Mouse (Mus musculus) c-Kit-positive CD71-negative TER-119-negative erythroid progenitor cells, embryonic 14.5 days (primary cell): ENCODE results near the gene Helz.
"Not testable (repeated sequence)": the region's sequence is repeated elsewhere in the genome, so short reads cannot be mapped to it uniquely, and the experiment has no call there.

ENCODE experiments used
- DNase-seq: peaks from one replicate; pipeline ENCODE4 v3.0.0-alpha.2; 2013; ENCODE audit warnings: low read depth

Gene Helz

GRCm38 (mm10) chr11:107547351-107548203, at the start of gene Helz:
Gene Helz (plus strand): TSS chr11:107547930.
- peak; percentile 70 for DNase-seq

- no peak for DNase-seq
Measured at GRCm38 (mm10) chr11:107502801-107503200, 44.9 kb upstream of the Helz start.

GRCm38 (mm10) chr11:107504364-107504763, 43.4 kb upstream of the Helz start:
- not testable (repeated sequence) for DNase-seq

- peak; percentile 47 for DNase-seq
Measured at GRCm38 (mm10) chr11:107506260-107506659, 41.5 kb upstream of the Helz start.

GRCm38 (mm10) chr11:107509631-107510338, 37.9 kb upstream of the Helz start:
- no peak for DNase-seq

GRCm38 (mm10) chr11:107510362-107511269, 37.1 kb upstream of the Helz start:
- peak; percentile 31 for DNase-seq

GRCm38 (mm10) chr11:107511954-107512353, 35.8 kb upstream of the Helz start:
- peak; percentile 68 for DNase-seq

- no peak for DNase-seq
Measured at GRCm38 (mm10) chr11:107513047-107513446, 34.7 kb upstream of the Helz start.

GRCm38 (mm10) chr11:107516387-107516786, 31.3 kb upstream of the Helz start:
- no peak for DNase-seq

- no peak for DNase-seq
Measured at GRCm38 (mm10) chr11:107518645-107519429, 28.9 kb upstream of the Helz start.

- DNase-seq = no peak
Measured at GRCm38 (mm10) chr11:107521153-107521552, 26.6 kb upstream of the Helz start.

GRCm38 (mm10) chr11:107524966-107525365, 22.8 kb upstream of the Helz start:
- DNase-seq = no peak

GRCm38 (mm10) chr11:107527632-107528031, 20.1 kb upstream of the Helz start:
- no peak for DNase-seq

- no peak for DNase-seq
Measured at GRCm38 (mm10) chr11:107529320-107529719, 18.4 kb upstream of the Helz start.

GRCm38 (mm10) chr11:107531445-107531844, 16.3 kb upstream of the Helz start:
- DNase-seq = no peak

GRCm38 (mm10) chr11:107532271-107532670, 15.5 kb upstream of the Helz start:
- DNase-seq = no peak

- no peak for DNase-seq
Measured at GRCm38 (mm10) chr11:107538994-107539393, 8.7 kb upstream of the Helz start.

- no peak for DNase-seq
Measured at GRCm38 (mm10) chr11:107540339-107540738, 7.4 kb upstream of the Helz start.

- DNase-seq = no peak
Measured at GRCm38 (mm10) chr11:107545747-107546476, 1.8 kb upstream of the Helz start.

- DNase-seq = no peak
Measured at GRCm38 (mm10) chr11:107546667-107547301, 946 bp upstream of the Helz start.
